Mouse (Mus musculus): Measurements from ENCODE around the gene Cenpm.

Cenpm gene

DNA sequence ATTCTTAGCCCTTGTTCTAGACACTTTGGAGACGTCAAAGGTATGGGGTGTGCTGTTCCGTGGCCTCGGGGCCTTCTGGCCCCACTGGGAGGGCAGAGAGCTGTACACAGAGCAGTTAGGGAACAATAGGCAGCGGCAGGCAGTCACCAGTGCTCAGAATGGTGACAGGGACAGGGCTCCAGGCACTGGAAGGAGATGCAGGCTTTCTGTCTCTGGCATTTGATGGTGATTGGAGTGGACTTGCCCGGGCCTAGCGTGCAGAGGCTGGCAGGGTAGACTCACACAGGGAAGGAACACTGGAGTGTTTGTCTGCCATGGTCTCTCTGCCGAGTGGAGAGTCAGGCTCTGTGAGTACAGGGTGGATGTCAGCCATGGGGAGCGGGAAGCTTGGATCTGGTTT lies 51.9 kb downstream of the Cenpm start:
- no peak for DNase-seq (ENCODE audit: low read depth)

DNA sequence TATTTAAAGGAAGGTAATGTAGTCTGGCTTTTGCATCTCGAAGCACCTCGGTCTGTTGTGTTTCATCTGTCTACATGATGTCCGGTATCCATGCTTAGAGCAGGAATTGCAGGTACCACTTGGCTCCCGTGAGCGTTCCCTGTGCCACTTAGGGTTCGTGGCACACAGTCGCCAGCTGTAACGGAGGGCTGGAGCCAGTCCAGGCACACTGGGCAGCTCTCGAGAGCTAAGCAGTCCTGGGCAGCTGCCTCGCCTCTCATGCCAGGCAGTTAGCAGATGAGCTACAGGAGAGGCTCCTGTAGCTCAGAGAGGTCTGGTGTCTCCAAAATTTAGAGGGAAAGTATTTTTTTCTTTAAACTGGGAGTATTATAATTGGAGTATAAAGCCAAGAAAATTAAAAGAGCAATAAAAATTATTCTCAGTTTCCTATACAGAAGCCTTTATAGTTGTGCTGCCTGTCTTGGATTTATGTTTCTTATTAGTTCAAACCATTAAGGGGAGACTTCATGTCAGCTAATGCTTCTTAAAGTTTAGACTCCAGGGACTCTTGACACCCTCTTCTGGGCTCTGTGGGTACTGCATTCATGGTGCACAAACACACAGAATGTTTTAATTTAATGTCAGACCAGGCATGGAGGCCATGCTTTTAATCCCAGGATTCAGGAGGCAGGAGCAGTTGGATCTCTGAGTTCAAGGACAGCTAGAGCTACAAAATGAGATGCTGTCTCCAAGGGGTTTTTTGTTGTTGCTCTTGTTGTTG lies 55.9 kb downstream of the Cenpm start:
- DNase-seq (ENCODE audit: low read depth) = peak; percentile 77

DNA sequence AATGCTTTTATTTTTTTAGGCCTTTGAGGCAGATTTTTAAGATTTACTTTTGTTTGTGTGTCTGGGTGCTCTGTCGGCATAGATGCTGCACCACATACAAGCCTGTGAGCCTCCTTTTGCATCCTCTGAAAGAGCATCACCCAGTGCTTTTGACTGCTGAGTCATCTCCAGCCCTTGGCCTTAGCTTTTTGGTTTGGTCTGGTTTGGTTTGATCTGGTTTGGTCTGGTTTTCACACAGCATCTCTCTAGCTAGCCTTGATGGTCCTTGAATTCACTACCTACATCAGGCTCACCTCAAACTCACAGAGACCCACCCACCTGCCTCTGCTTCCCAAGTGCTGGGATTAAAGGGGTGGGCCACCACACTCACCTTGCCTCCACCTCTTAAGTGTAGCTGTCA lies 56.6 kb downstream of the Cenpm start:
- DNase-seq (ENCODE audit: low read depth) = peak; percentile 34

DNA sequence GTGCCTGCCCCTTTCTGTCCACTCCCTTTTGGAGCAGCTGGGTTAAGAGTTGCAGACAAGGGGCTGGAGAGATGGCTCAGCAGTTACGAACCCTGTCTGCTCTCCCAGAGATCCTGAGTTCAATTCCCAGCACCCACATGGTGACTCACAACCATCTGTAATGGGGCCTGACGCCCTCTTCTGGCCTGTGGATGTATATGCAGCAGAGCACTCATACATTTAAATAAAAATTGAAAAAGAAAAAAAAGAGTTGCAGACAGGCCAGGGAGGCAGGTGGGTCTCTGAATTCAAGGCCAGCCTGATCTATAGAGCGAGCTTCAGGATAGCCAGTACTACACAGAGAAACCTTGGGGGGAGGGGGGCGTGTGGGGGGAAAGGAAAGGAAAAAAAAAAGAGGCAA lies 57.1 kb downstream of the Cenpm start:
- no peak for DNase-seq (ENCODE audit: low read depth)

DNA sequence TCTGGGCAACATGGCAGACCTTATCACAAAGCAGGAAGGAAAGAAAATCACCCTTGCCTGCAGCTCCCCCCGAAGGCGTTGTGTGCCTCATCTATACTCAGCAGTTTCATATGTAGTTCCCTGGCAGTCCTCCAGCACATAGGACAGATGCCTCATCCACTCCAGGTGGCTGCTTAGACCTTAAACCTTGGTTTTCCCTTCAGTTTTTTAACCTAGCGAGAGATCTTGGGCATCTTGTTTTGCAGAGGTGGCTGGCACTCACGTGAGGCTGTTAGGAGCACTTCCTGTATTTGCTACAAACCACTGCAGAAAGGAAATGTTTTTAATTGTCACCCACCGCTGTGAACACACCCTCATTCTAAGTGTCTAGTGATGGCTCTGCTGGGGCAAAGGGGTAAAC lies 57.6 kb downstream of the Cenpm start:
- DNase-seq (ENCODE audit: low read depth) = peak; percentile 76

DNA sequence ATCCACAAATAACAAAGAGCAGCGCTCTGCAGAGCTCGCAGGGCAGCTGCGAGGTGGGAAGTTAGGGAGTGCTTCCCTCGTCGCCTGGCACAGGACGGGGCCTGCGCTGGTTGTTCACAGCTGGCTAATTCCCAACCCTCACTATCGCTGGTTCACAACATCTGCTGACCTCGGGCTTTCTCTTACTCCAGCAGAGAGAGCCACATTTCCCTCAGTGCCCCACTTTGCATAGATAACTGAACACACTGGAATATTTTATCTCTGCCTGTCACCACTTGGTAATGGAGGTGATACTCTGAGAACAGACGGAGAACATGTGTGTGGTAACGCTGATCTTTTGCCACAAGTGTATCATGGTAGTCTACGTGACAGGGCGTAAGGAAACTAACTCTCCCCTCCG lies 58.4 kb downstream of the Cenpm start:
- no peak for DNase-seq (ENCODE audit: low read depth)

DNA sequence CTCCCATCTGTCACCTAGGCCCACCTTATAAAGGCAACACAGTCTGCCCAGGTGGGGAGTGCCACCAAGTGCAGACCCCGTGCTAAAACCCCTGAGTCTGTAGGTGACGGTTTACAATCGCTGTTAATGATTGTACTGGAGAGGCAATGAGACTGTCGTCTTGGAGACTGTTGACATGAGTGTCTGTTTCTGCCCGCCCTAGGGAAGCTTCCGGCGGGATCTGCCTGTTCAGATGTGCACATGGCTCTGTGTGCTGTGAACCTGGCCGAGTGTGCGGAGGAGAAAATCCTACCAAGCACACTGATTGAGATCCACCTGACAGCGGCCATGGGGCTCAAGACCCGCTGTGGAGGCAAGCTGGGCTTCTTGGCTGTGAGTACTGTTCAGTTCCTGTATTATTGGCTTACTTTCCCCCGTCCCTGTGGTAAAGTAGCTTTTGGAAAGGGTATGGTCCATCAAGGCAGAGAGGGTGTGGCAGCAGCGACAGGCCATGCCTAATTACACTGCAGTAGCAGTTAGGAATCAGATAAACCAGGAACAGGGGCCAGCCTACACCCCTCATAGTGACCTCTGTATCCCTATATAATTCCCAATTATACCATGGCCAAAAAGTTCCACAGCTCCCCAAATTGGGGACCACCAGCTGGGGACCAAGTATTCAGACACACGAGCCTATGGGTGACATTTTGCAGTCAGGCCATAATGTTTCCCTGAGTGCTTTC lies 59.3 kb downstream of the Cenpm start:
- no peak for DNase-seq (ENCODE audit: low read depth)

DNA sequence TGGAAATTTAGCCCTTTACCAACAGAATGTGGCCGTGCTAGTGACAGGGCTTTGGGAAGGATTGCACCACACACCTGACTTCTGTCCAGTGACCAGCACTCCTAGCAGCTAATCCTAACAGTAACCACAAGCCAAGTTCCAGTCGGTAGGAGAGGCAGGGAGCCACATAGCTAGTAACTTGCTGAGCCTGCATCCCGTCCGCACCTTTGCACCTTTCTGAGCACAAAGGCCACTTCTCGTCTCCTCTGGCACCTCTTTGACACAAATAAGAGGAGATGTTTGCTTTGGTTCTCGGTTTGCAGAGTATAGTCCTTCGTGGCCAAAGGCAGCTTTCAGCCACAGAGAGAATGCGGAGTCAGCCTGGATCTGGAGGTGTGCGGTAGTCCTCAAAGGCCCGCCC lies 59.9 kb downstream of the Cenpm start:
- no peak for DNase-seq (ENCODE audit: low read depth)

DNA sequence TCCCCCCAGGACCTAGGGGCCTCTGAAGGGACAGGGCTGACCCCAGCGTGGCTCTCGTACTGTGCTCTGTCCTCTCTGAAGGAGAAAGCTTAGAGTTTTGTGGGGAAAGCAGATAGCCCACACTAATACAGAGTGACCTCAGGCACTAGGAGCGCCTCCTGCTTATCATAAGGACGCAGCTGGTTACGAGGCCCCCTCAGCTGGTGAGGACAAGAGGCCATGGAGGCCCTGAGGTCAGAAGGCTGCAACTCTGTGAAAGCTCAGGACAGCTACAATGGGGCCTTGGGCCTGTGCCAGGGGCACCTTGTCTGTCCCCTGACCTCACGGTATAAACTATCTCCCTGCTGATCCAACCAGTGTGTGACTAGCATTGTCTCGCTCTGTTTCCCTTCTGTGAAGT lies 60.4 kb downstream of the Cenpm start:
- DNase-seq (ENCODE audit: low read depth) = no peak

Data from naive thymus-derived CD4-positive, alpha-beta T cell, adult 2 months (primary cell).